Mouse (Mus musculus) Patski (cell line): Measurements from ENCODE around the gene Ebf1. TPM values are rescaled to one million over a fixed set of nuclear protein-coding genes. Genes with fewer than 3 reads are reported as not detected.

ENCODE experiments used
- ATAC-seq: fragments of 100-300 bp; one replicate; pipeline ENCODE4 v1.8.0; 2021
- CTCF ChIA-PET: fragments of 350-600 bp; sonication (Branson Sonifier 250); formaldehyde crosslinking; loops from one replicate; lab custom pipeline; 2022; ENCODE audit warnings: inconsistent platforms; lab: Charles Lee
- POLR2A ChIA-PET: fragments of 350-600 bp; sonication (Branson Sonifier 250); formaldehyde crosslinking; loops from one replicate; lab custom pipeline; 2022; ENCODE audit warnings: antibody characterized with exemption, inconsistent platforms; lab: Charles Lee
- DNase-seq: peaks from one replicate; pipeline ENCODE4 v3.0.0-alpha.2; 2011; ENCODE audit warnings: low read depth, low spot score
- H3K27me3 ChIP-seq: fragments of 371-371 bp; one replicate; pipeline ENCODE4 v1.5.1; 2021
- CTCF ChIP-seq: fragments of 100-300 bp; IDR thresholded peaks from one replicate; pipeline ENCODE4 v1.5.1; 2021
- in situ Hi-C: fragments of 300-500 bp; cut with MboI; formaldehyde crosslinking; loops from 3 replicates; pipeline ENCODE4 v1.11.1; 2018; ENCODE audit warnings: low pct_unique_long_range_greater_than_20kb, mixed read lengths
- polyA plus RNA-seq: library from polyadenylated mRNA; unstranded; gene quantifications from one replicate; pipeline ENCODE4 v1.2.3, GENCODE M21; 2021

Ebf1 gene
- polyA plus RNA-seq, 1 experiment from 2014 or later: 7.3 TPM

DNA sequence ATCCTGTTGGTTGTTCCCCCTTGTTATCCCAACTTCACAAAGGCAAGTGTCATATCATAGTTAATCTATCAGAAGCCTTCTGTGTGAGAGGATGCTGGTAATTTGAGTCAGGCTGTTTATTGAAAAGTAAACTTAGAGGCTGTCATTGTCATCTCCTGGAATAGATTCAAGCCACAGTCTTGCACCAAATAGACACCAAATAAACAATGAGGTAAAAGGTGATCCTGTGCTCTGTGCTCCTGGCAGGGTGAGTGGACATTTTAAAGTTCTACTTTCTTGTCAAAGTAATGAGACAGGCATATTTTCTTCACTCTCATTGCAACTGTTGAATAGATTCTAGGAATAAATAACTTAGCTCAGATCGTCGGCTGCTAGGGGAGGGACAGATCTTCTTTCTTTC, 327.3 kb downstream of the Ebf1 start:
- no peaks in the 10 kb centered on the region for H3K27me3 ChIP-seq
- in situ Hi-C loops: no loop called here
- DNase-seq (no peak), ATAC-seq (no peak)
- CTCF ChIA-PET: interaction anchor here (0.9 to 1.8 kb wide), 4 partner anchors 14 to 338 kb away, joined by 3 to 4 read pairs (median 3); no protein-coding TSS in a partner anchor
- TF ChIP-seq CTCF: no peak
- POLR2A ChIA-PET: no interaction called here

DNA sequence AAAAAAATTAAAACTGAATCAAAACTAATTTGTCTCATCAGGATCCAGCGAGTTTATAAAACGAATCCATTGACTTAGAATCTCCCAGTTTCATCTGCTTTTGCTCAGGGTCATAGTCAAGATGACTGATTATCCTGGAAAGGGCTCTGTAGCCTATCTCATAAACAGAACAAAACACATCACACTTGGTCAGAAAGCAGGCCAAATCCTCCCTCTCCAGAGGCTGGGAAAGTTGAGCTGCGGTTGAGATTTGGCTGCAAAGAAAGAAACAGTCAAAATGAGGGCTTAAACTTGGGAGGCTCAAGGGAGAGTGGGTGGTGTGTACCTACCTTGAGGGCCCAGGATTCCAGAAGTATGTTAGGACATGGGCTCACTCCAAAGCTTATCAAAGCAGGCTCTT, 329.5 kb downstream of the Ebf1 start:
- ChIA-PET CTCF (no interaction called here), POLR2A (no interaction called here)
- no peak for ATAC-seq
- no peak for TF ChIP-seq CTCF
- no peaks in the 10 kb centered on the region for H3K27me3 ChIP-seq
- in situ Hi-C loops: loop anchor here (5.0 kb wide), 1 partner anchor 56 kb away; no protein-coding TSS in a partner anchor
- no peak for DNase-seq

DNA sequence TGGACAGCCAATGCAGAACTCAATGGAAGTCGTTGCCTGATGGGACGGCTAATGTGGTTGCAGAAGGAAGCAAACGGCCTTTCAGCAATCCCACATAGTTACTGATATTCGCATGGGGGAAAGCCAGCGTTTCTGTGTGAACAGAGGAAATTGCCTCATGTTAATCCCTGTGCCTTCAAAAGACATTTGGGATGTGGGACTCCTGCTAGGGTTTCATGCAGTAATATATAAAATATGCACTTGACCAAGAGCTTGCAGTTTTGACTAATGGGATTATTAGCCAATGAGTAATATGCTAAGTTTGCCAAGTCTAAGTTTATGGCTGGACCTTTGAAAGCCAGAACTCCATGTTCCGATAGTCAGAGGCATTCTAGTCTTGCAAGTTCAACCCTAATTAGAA, 331.4 kb downstream of the Ebf1 start:
- in situ Hi-C loops: loop anchor here (5.0 kb wide), 1 partner anchor 54 kb away; no protein-coding TSS in a partner anchor
- peak; percentile 78 for DNase-seq
- ATAC-seq: peak; percentile 88
- ChIA-PET CTCF (interaction anchor here (1.2 kb wide), 1 partner anchor 40 kb away, joined by 3 read pairs; no protein-coding TSS in a partner anchor), POLR2A (no interaction called here)
- no peaks in the 10 kb centered on the region for H3K27me3 ChIP-seq
- TF ChIP-seq CTCF: no peak

DNA sequence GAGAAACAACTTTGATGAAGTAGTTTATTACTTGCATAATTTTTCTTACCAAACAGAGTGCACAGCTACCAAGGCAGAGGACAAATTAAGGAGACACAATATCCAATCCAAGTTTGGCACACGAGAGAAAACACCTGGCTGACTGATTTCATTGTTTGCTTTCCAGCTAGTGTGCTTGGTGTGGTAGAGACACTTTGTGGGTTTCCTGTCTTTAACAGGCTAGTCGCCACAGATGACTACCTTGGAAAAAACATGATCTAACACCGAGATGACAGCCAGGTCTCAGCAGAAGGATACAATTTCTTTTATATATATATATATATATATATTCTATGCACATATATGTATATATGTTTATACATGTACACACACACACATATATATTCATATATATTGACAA, 332.0 kb downstream of the Ebf1 start:
- POLR2A ChIA-PET: no interaction called here

DNA sequence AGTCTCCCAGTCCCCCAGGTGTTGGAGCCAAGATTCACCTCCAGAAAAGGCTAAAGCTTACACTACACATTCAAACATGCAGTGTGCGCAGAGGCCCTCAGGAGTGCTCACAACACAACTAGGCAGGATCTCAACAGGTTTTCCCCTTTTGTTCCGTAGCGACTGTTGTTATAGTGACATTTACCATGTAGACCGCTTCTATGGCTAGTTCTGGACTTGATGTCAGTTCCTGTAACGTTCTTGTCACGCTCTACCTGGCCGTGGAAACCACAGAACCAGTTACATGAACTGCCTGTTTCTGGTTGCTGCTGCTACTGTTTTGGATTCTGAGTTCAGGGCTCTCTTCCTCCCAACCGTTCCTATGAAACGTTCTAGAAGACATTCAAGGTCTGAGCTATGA, 333.2 kb downstream of the Ebf1 start:
- TF ChIP-seq CTCF: no peak
- ChIA-PET POLR2A (interaction anchor here (0.6 kb wide), 1 partner anchor 1423 kb away, joined by 5 read pairs; no protein-coding TSS in a partner anchor), CTCF (interaction anchor here (1.2 kb wide), 1 partner anchor 27 kb away, joined by 3 read pairs; no protein-coding TSS in a partner anchor)
- in situ Hi-C loops: no loop called here
- H3K27me3 ChIP-seq: no peaks in the 10 kb centered on the region
- ATAC-seq (no peak), DNase-seq (no peak)

More for the DNA sequence above, 332.0 kb downstream of the Ebf1 start:
- H3K27me3 ChIP-seq: no peaks in the 10 kb centered on the region
- no peak for ATAC-seq
- CTCF ChIA-PET: interaction anchor here (1.0 to 1.2 kb wide), 3 partner anchors 26 to 59 kb away, joined by 3 to 4 read pairs (median 3); no protein-coding TSS in a partner anchor
- no peak for TF ChIP-seq CTCF
- DNase-seq: no peak
- in situ Hi-C loops: loop anchor here (5.0 kb wide), 1 partner anchor 53 kb away; no protein-coding TSS in a partner anchor

DNA sequence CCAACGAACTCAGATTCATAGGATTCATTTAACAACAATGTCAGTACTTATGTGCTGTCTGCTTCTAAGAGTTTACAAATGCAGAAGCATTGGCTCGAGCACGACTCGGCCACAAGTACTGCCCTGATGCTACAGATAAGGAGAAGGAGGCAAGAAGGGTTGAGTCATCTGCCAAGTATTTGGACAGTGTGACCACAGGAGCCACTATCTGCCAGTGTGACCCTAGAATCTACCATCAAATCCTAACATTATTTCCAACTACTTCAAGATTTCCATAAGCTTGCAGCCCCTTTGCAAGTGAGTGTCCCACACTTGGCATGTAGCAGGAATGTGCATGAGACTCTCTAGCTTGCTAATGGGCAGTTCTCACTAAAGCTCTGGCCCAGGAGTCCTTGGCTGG, 334.4 kb downstream of the Ebf1 start:
- POLR2A ChIA-PET: no interaction called here
- in situ Hi-C loops: no loop called here
- ATAC-seq: peak; percentile 40

DNA sequence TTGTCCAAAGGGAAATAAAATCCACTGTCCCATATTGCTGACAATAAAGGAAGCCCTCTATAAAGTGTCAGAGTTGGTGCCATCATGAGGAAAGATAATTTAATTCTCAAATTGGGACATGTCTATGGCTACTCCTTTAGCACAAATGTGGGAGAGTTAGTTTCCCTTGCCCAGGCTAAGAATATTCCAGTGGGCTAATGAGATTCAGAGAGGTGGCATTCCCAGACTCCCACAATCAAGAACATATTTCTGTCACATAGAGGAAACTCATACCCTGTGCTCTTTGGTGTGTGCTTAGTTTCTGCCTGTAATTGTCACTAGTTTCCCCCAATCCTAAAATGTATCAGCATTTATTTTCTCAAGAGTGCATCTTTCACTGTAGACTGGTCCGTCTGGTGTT, 336.2 kb downstream of the Ebf1 start:
- no peak for TF ChIP-seq CTCF
- no peaks in the 10 kb centered on the region for H3K27me3 ChIP-seq
- in situ Hi-C loops: no loop called here
- ATAC-seq: no peak
- POLR2A ChIA-PET: no interaction called here
- CTCF ChIA-PET: no interaction called here
- DNase-seq: no peak

More for the DNA sequence above, 334.4 kb downstream of the Ebf1 start:
- TF ChIP-seq CTCF: no peak
- CTCF ChIA-PET: no interaction called here
- no peak for DNase-seq
- no peaks in the 10 kb centered on the region for H3K27me3 ChIP-seq

DNA sequence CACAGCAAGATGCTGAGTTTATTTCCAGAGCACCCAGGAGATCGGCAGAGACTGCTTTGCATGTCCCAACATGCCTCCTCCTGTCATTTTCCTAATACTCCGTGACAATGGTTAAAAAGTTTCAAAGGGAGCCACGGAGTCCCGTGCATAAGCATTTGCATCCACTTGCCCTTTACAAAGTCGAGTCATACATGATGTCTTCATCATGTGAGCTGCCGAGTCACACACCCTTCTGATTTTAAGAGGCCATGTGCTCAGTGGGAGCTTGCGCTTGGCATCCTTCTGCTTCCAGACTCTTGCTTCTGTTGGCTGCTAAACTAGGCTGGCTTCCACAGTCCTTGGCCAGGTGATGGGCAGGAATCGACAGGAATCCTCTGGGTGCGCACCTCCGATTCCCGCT, 336.7 kb downstream of the Ebf1 start:
- no peak for ATAC-seq
- POLR2A ChIA-PET: no interaction called here

DNA sequence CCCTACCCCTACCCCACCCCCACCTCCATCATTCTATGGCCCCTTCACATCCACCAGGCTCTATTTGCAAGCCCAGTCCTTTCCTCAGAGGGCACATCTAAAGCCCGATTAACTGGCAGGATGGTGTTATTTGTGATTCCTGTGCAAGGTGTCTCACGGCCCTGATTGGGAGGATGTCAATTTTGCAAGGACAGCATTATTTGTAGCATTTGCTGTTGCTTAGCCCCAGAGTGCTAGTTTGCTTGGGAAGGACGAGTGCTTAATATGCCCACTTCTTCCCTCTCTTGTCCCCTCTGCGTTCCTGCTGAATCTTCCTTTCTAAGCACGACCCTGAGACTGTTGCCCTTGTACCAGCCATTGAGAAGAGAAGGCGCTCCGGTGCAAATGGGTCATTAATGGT, 337.2 kb downstream of the Ebf1 start:
- DNase-seq (no peak), ATAC-seq (no peak)
- no peaks in the 10 kb centered on the region for H3K27me3 ChIP-seq
- in situ Hi-C loops: no loop called here
- no peak for TF ChIP-seq CTCF
- POLR2A ChIA-PET: no interaction called here
- CTCF ChIA-PET: interaction anchor here (0.7 kb wide), 1 partner anchor 23 kb away, joined by 3 read pairs; no protein-coding TSS in a partner anchor

More for the DNA sequence above, 336.7 kb downstream of the Ebf1 start:
- no peak for DNase-seq
- TF ChIP-seq CTCF: no peak
- no peaks in the 10 kb centered on the region for H3K27me3 ChIP-seq
- CTCF ChIA-PET: no interaction called here
- in situ Hi-C loops: no loop called here

DNA sequence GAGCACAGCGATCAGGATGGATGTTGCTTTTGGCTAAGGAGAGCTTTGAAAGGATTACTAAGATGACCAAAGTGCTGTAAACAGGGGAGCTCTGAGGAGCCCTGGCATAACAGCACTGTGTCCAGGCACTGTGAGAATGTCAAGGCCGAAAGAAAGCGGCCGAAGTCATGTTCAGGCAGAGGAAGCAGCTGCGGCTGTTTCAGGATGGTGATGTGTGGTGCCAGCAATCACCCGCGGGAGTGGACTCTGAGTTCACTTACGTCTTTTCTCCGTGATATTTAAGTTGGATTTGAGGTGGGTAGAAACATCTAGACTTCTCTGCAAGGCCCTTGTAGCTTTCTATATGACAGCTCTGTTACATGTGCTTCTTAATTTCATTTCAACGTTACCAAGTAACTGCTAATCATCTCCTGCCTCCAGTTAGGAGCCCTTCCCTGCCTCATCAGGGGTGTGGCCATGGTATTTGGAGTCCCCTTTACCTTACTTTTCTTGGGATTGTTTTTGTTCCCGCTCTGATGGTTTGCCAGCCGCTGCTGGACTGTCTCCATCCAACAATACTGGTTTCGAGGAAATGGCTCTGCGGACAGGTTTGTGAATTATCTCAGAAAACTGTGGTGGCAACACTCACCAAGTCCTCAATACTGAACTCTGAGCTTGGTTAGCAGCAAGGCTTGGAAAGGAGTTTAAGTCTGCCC, 345.8 kb downstream of the Ebf1 start:
- no peak for ATAC-seq
- POLR2A ChIA-PET: no interaction called here
- no peaks in the 10 kb centered on the region for H3K27me3 ChIP-seq
- CTCF ChIA-PET: no interaction called here
- no peak for TF ChIP-seq CTCF
- in situ Hi-C loops: no loop called here
- no peak for DNase-seq

DNA sequence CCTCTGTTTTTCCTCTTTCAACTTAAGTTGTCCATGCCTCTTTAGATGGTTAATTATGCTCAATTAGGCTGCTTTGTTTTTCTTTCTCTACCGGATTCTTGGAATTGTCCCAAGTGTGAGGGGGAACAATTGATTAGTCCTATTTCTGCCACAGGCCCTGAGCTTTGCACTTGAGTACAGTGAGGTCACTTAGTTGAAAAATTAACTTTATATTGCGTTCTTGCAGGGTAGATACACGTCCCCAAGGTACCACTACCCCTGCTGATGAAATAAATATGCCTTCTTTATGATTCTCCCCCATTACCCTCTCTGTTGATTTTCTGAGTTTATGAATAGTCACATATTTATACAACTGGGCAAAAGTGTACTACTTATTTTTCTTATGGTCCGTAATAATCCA, 351.9 kb downstream of the Ebf1 start:
- H3K27me3 ChIP-seq: no peaks in the 10 kb centered on the region
- ChIA-PET CTCF (interaction anchor here (1.9 kb wide), 1 partner anchor 13 kb away, joined by 4 read pairs; no protein-coding TSS in a partner anchor), POLR2A (no interaction called here)
- no peak for DNase-seq
- TF ChIP-seq CTCF: no peak
- in situ Hi-C loops: no loop called here
- ATAC-seq: no peak
